Mouse (Mus musculus) forebrain, embryonic 16.5 days (tissue): ENCODE data around the gene Epha4. TPM values are rescaled to one million over a fixed set of nuclear protein-coding genes. Genes with fewer than 3 reads are reported as not detected.

ENCODE experiments used
- ATAC-seq: fragments of 200-750 bp; cut with Nextera tagmentation; 2 replicates; pipeline ENCODE4 v1.8.0; 2017; ENCODE audit warnings: mild to moderate bottlenecking, moderate library complexity
- H3K27ac ChIP-seq: fragments of 300-500 bp; sonication (generic); 2 replicates; pipeline ENCODE4 v1.5.1; 2014; ENCODE audit warnings: low read length, control low read depth
- H3K27me3 ChIP-seq: fragments of 300-500 bp; sonication (generic); replicated peaks from 2 replicates; pipeline ENCODE4 v1.6.1; 2014; ENCODE audit warnings: low read length; ENCODE audit not compliant: control insufficient read depth, insufficient read depth
- H3K36me3 ChIP-seq: fragments of 300-500 bp; sonication (generic); 2 replicates; pipeline ENCODE4 v1.6.1; 2014; ENCODE audit not compliant: control insufficient read depth, insufficient read depth
- H3K4me1 ChIP-seq: fragments of 300-500 bp; sonication (generic); replicated peaks from 2 replicates; pipeline ENCODE4 v1.6.1; 2014; ENCODE audit warnings: low read length; ENCODE audit not compliant: control insufficient read depth, insufficient read depth
- H3K4me2 ChIP-seq: fragments of 300-500 bp; sonication (generic); 2 replicates; pipeline ENCODE4 v1.6.1; 2014; ENCODE audit warnings: mild to moderate bottlenecking, low read length, control low read depth
- H3K4me3 ChIP-seq: fragments of 300-500 bp; sonication (generic); replicated peaks from 2 replicates; pipeline ENCODE4 v1.5.1; 2014; ENCODE audit warnings: mild to moderate bottlenecking, low read length, control low read depth
- H3K9ac ChIP-seq: fragments of 300-500 bp; sonication (generic); replicated peaks from 2 replicates; pipeline ENCODE4 v1.6.1; 2014; ENCODE audit warnings: low read depth, low read length, control low read depth
- H3K9me3 ChIP-seq: fragments of 300-500 bp; sonication (generic); 2 replicates; pipeline ENCODE4 v1.6.1; 2016; ENCODE audit warnings: low read length; ENCODE audit not compliant: control insufficient read depth
- WGBS: fragments of 180-500 bp; shearing (Covaris S2); extraction: QIAGEN DNeasy Blood & Tissue Kit; methylation state at CpG from one replicate; pipeline ENCODE4 v1.1.7; 2014; 5-methylcytosine and 5-hydroxymethylcytosine counted together
- polyA plus RNA-seq: library from polyadenylated mRNA; unstranded; fragments of >200 nt; fragmentation: Nextera tagmentation; extraction: Ambion mirVana; gene quantifications from 2 replicates; pipeline ENCODE4 v1.2.1, GENCODE M21; 2015

Gene Epha4
- polyA plus RNA-seq, 1 experiment from 2014 or later, result 76.4 TPM

- Histone ChIP-seq H3K4me2 (no peak overlapping the region), H3K4me3 (no peak overlapping the region), H3K9me3 (no peaks in the 10 kb centered on the region), H3K27me3 (no peaks in the 10 kb centered on the region), H3K36me3 (no peaks in the 10 kb centered on the region), H3K27ac (no peak overlapping the region), H3K4me1 (peaks cover 26% of the 10 kb centered on the region), H3K9ac (no peak overlapping the region)
- no peak for ATAC-seq
- WGBS, result 48% methylated on average over 12 of the region's 12 CpGs
Observed at GRCm38 (mm10) chr1:77473446-77474376, 41.2 kb downstream of the Epha4 start.

DNA sequence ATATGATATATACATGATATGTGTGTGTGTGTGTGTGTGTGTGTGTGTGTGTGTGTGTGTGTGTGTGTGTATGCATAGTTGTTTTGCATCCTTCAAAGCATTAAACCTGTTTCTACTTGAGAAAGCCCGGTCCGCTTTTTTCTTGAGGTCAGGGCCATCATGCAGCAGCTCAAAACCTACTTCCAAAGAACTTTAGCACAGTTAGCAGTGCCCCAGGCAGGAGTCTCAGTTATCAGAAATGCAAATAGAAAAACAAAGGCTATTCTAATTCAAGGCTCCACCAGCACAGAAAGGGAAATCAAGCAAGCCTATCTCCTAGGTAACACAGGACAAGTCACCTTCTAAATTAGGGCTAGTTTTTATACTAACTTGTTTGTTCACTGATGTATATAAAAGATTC lies 42.3 kb downstream of the Epha4 start:
- no peaks in the 10 kb centered on the region for H3K27me3 ChIP-seq
- H3K4me3 ChIP-seq, result no peak overlapping the region
- H3K4me2 ChIP-seq, result no peak overlapping the region
- 51% methylated on average over 2 of the region's 2 CpGs for WGBS
- no peak overlapping the region for H3K9ac ChIP-seq
- ATAC-seq, result no peak
- H3K36me3 ChIP-seq, result no peaks in the 10 kb centered on the region
- peaks cover 26% of the 10 kb centered on the region for H3K4me1 ChIP-seq
- no peak overlapping the region for H3K27ac ChIP-seq
- H3K9me3 ChIP-seq, result no peaks in the 10 kb centered on the region

- no peaks in the 10 kb centered on the region for H3K27me3 ChIP-seq
- H3K4me3 ChIP-seq, result no peak overlapping the region
- no peaks in the 10 kb centered on the region for H3K36me3 ChIP-seq
- no peaks in the 10 kb centered on the region for H3K9me3 ChIP-seq
- H3K27ac ChIP-seq, result no peak overlapping the region
- peak; percentile 27 for ATAC-seq
- no peak overlapping the region for H3K4me2 ChIP-seq
- WGBS, result 55% methylated on average over 5 of the region's 5 CpGs
- H3K9ac ChIP-seq, result no peak overlapping the region
- H3K4me1 ChIP-seq, result peaks cover 29% of the 10 kb centered on the region
Observed at GRCm38 (mm10) chr1:77471447-77471846, 43.4 kb downstream of the Epha4 start.

DNA sequence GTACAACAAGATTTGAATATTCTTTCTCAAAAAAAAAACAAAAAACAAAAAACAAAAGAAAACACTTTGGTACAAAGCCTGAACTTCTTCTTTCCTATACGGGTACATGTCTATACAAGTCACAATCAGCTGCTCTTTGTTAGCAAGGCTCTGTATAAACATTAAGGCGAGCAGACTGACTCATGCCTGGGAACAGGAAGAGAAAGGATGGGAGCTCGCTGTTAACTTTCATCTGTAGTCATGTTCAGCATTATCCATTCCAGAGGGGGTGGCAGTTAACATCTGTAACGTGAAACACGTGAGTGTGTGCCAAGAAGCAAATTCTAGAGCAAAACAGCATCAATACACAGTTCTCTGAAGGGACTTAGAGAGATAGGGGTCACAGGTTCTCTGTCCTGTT lies 43.9 kb downstream of the Epha4 start:
- no peaks in the 10 kb centered on the region for H3K9me3 ChIP-seq
- H3K27ac ChIP-seq, result no peak overlapping the region
- H3K4me2 ChIP-seq, result no peak overlapping the region
- H3K4me3 ChIP-seq, result no peak overlapping the region
- WGBS, result 41% methylated on average over 5 of the region's 5 CpGs
- peaks cover 29% of the 10 kb centered on the region for H3K4me1 ChIP-seq
- H3K36me3 ChIP-seq, result no peaks in the 10 kb centered on the region
- 0 out of 2 replicates have a peak, but pooled peaks have one; percentile 13 for ATAC-seq
- H3K9ac ChIP-seq, result no peak overlapping the region
- no peaks in the 10 kb centered on the region for H3K27me3 ChIP-seq

GRCm38 (mm10) chr1:77468717-77469314 lies 46.1 kb downstream of the Epha4 start:
- Histone ChIP-seq H3K36me3 (no peaks in the 10 kb centered on the region), H3K9ac (no peak overlapping the region), H3K4me3 (no peak overlapping the region), H3K27me3 (no peaks in the 10 kb centered on the region), H3K4me1 (peaks cover 26% of the 10 kb centered on the region), H3K27ac (no peak overlapping the region), H3K4me2 (no peak overlapping the region), H3K9me3 (no peaks in the 10 kb centered on the region)
- 75% methylated on average over 5 of the region's 5 CpGs for WGBS
- no peak for ATAC-seq

DNA sequence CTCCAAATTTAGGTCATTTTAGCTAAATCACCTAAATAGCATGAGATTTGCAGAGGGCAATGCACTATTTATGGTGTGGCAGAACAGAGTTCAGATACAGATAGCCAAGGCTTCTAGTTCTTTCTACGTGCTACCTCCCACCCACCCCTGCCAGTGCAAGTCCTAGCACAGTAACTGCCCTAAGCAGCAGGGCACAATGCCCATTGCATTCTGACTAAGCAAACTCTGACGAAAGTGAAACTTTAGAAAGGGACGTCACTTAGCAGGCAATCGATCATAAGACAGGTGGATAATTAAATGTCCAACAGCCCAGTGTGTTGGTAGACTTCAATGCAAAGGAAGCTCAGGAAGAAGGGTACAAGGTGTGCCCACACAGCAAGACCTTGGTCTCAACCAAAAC lies 49.4 kb downstream of the Epha4 start:
- no peaks in the 10 kb centered on the region for H3K36me3 ChIP-seq
- WGBS, result 74% methylated on average over 4 of the region's 4 CpGs
- no peaks in the 10 kb centered on the region for H3K27me3 ChIP-seq
- H3K4me1 ChIP-seq, result peaks cover 27% of the 10 kb centered on the region
- no peak overlapping the region for H3K4me3 ChIP-seq
- no peak overlapping the region for H3K9ac ChIP-seq
- H3K4me2 ChIP-seq, result no peak overlapping the region
- ATAC-seq, result no peak
- H3K9me3 ChIP-seq, result no peaks in the 10 kb centered on the region
- no peak overlapping the region for H3K27ac ChIP-seq

- Histone ChIP-seq H3K9me3 (no peaks in the 10 kb centered on the region), H3K27me3 (no peaks in the 10 kb centered on the region), H3K9ac (no peak overlapping the region), H3K4me1 (peaks cover 22% of the 10 kb centered on the region), H3K36me3 (no peaks in the 10 kb centered on the region), H3K4me2 (no peak overlapping the region), H3K27ac (no peak overlapping the region), H3K4me3 (no peak overlapping the region)
- WGBS, result 81% methylated on average over 1 of the region's 1 CpGs
- ATAC-seq, result no peak
Observed at GRCm38 (mm10) chr1:77464108-77464507, 50.8 kb downstream of the Epha4 start.

DNA sequence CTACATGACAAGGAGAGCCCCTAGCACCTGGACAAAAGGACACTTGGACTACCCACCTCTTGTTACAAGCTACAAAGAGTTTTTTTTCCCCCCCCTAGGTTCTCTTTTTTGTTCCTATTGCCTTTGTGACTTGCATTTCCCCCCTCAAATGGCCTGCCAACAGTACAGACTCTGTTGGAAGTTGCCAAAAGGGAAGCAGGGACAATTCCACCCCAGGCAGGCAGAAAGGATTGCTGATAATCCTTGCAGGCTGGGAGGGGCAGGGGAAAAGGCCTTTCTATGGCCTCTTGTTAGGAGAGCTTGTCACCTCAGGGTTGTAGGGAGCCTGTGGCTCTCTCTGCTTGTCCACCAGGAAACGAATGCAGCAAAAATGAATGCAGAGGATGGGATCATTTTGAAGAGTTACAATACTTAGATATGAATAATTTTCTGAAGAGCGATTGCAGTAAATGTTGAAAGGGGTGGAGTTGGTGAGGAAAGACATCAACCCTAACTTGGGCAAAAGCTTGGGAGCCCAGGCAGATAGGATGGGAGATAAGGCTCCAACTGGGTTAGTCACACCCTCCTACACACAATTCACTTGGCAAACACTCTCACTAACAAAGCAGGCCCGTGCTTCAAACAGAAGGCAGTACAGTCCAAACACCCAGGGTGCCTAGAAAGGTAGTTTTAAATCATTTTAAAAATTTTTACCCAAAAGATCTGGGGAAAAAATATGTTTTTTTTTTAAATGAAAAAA lies 52.8 kb downstream of the Epha4 start:
- H3K36me3 ChIP-seq, result no peaks in the 10 kb centered on the region
- no peaks in the 10 kb centered on the region for H3K9me3 ChIP-seq
- 18% methylated on average over 3 of the region's 3 CpGs for WGBS
- no peaks in the 10 kb centered on the region for H3K27me3 ChIP-seq
- H3K4me2 ChIP-seq, result no peak overlapping the region
- ATAC-seq, result no peak
- peak overlapping the region; percentile 11; the same call in 1 of the 2 replicates for H3K27ac ChIP-seq
- H3K9ac ChIP-seq, result no peak overlapping the region
- H3K4me1 ChIP-seq, result peaks cover 19% of the 10 kb centered on the region
- H3K4me3 ChIP-seq, result no peak overlapping the region
